Mouse (Mus musculus) small intestine, adult 2 months (tissue): ENCODE data around the gene Traf2.

Experiments
- CTCF ChIP-seq: fragments of 200-500 bp; IDR thresholded peaks from 2 replicates; pipeline ENCODE4 v1.5.1; 2012; ENCODE audit warnings: low read depth, mild to moderate bottlenecking, control low read depth, inconsistent platforms, low read length, moderate library complexity, mixed read lengths; ENCODE audit not compliant: insufficient replicate concordance, insufficient read length; ENCODE audit errors: extremely low read depth
- POLR2A ChIP-seq: fragments of 200-500 bp; IDR thresholded peaks from 2 replicates; pipeline ENCODE4 v1.6.1; 2012; ENCODE audit warnings: low read depth, mild to moderate bottlenecking, control low read depth, inconsistent platforms, low read length, moderate library complexity

GRCm38 (mm10) chr2:25584856-25585255 is 38.1 kb upstream of the Traf2 start:
- TF ChIP-seq CTCF (no peak), POLR2A (no peak)
